Mouse (Mus musculus) ovary, postnatal 14 days (tissue): ENCODE data around the gene Mnt.
A peak's percentile ranks its signal among the peaks of the same experiment; 100 is the strongest.
"Not testable (repeated sequence)": the region's sequence is repeated elsewhere in the genome, so short reads cannot be mapped to it uniquely, and the experiment has no call there.

Experiments used
- DNase-seq: peaks from one replicate; pipeline ENCODE4 v3.0.0; 2022; ENCODE audit warnings: low spot score

Mnt gene

GRCm38 (mm10) chr11:74830256-74831161, at the start of gene Mnt:
Gene Mnt, plus strand, starts transcription at chr11:74830920.
- DNase-seq: peak; percentile 90

- no peak for DNase-seq
These were observed 37.8 kb upstream of the Mnt start for GRCm38 (mm10) chr11:74792874-74793273.

- DNase-seq: no peak
These were observed 30.1 kb upstream of the Mnt start for GRCm38 (mm10) chr11:74800658-74801057.

GRCm38 (mm10) chr11:74804081-74804627, 26.6 kb upstream of the Mnt start:
- DNase-seq: no peak

DNA sequence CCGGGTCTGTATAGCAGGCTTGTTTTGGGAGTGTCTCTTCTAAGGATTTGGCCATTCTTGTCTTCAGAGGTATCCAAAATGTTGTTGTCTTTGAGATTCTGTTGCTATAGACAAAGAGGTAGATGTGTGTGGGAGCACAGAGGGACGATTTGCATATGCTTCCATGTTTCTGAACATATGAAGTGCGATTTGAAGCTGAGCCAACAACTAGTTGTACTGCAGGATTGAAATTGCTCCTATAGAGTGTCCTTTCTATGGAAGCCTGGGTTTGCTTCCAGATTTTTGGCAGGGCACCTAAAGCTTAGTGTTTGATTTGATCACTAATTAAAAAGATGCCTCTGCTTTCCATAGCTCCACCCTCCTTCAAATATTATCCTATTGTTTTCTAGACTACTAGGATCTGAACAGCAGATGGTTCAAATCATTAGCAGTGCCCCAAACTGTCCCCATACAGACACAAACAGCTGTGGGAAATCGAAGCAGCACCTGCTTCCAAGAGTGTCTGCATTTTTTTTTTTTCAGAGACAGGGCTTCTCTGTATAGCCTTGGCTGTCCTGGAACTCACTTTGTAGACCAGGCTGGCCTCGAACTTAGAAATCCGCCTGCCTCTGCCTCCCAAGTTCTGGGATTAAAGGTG, 23.4 kb upstream of the Mnt start:
- DNase-seq: no peak

DNA sequence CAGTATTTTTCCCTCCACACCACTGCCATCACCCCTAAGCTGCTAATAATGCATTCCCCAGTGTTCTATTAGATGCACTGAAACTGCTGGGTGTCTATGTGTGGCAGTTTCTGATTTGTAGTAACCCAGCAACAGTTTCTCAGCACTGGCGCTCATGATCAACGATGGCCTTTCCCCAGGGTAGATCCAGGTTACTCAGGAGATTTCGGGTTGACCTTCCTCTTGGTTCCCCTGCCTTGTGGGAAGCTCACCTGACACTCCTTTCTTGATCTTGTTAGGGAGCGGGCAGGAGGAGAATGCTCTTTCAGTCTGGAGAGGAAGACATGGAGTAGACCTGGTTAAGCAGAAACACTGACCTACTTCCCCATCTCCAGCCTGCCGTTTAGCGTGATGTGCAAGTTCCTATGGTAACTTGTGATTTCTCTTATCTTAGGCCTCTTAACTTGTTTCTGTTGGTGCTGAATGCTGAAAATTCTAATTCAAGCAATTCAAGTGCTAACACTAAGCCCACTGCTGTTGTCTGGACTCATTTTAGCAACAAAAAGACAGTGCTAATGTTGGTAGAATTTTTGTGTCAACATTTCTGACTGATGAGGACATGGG, 22.4 kb upstream of the Mnt start:
- no peak for DNase-seq

DNA sequence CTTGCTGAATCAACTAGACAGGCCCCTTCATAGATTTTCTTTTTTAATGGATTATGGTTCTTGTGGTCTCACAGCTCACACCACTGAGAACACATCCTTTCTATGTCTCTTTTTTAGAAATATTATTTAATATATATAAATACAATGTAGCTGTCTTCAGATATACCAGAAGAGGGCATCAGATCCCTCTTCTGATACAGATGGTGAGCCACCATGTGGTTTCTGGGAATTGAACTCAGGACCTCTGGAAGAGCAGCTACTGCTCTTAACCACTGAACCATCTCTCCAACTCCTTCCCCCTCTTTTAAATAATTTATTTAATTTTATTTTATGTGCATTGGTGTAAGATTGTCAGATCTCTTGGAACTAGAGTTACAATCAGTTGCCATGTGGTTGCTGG, 20.6 kb upstream of the Mnt start:
- DNase-seq: no peak

GRCm38 (mm10) chr11:74811027-74811426, 19.7 kb upstream of the Mnt start:
- not testable (repeated sequence) for DNase-seq

- DNase-seq: no peak
These were observed 19.2 kb upstream of the Mnt start for GRCm38 (mm10) chr11:74811538-74811937.

DNA sequence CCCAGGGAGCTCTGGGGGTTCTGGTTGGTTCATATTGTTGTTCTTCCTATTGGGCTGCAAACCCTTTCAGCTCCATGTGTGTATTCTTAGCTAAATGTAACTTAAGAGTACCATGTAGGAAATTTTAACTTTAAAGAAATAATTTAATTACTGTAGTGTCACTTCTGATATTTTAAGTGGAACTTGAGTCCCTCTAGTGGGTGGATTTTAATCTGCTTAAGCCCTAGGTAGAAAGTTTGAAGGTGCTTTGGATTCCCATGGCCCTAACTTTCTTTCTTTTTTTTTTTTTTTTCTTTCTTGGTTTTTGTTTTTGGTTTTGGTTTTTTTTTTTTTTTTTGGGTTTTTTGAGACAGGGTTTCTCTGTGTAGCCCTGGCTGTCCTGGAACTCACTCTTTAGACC, 14.9 kb upstream of the Mnt start:
- no peak for DNase-seq

GRCm38 (mm10) chr11:74820921-74821320, 9.8 kb upstream of the Mnt start:
- DNase-seq: no peak

- no peak for DNase-seq
These were observed 9.3 kb upstream of the Mnt start for GRCm38 (mm10) chr11:74821463-74821862.

DNA sequence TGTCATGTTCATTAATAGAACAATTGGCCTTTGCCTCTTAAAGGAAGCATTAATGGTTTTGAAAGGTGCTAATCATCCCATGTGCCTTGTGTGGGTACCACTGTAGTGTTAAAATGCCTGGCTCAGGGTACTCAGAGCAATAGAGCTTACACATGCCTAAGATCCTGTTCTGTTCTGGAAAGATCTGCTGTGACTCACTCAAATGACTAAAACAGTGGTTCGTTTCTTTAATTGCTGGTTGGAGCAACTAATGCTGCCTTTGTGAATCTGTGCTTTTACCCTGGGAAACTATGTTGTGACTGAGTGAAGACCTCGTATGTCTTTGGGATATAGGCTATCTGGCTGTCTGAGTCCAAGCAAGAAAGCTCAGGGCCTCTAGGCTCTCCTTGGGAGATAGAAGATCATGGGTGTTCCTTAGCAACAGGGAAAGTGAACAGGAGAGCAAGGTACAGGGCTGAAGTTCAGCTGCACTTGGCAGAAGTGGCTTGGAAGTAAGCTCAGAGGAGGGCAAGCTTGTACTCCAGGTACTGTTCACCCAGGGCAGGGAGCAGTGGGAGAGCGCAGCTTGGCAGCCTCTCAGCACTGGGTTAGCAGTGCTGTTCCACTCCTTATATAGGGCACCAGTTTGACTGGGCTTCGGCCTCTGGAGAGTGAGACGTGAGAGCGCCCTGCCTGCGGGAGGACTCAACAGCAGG, 7.8 kb upstream of the Mnt start:
- DNase-seq: no peak

GRCm38 (mm10) chr11:74826151-74826550, 4.6 kb upstream of the Mnt start:
- no peak for DNase-seq

DNA sequence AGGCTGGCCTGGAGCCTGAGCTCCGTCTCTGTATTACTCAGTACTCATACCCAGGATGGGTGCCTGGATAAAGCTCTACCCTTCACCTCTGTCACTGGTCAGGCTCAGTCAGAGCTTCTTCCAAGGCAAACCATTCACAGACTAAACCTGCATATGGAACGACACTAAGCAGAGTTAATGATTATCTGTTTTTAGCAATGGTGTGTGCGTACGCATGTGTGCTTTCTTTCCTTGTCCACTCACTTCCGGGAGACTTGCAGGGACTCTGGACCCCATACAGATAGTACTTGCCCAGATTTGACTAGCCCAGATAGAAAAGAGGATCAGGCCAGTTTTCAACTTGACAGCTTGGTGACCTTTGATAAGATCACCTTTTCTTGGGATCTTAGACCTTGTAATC, 4.0 kb upstream of the Mnt start:
- no peak for DNase-seq

- DNase-seq: no peak
These were observed 2.8 kb upstream of the Mnt start for GRCm38 (mm10) chr11:74827791-74828403.

DNA sequence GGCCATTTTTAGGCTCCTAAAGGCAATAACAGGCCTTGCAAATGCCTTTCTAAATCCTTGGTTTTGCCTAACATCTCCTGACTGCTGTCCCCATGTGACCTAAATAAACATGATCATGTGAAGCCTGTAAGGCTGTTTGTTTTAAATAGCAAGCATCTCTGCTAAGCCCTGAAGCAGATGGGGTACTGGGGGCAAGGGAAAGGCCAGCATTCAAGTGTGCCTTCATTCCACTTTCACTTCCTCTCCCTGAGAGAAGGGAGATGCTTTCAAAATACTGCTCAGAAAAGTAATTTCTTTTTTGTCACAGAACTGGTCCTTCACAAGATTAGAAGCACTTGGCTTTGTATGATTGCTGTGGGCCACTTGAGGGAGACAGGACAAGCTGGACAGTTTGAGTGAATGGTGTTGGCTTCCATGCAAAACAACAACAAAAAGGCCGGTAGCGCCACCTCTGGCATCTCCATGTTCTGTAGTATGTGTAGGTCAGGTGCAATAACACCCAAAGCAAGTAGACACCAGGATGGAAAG, 2.3 kb upstream of the Mnt start:
- no peak for DNase-seq

DNA sequence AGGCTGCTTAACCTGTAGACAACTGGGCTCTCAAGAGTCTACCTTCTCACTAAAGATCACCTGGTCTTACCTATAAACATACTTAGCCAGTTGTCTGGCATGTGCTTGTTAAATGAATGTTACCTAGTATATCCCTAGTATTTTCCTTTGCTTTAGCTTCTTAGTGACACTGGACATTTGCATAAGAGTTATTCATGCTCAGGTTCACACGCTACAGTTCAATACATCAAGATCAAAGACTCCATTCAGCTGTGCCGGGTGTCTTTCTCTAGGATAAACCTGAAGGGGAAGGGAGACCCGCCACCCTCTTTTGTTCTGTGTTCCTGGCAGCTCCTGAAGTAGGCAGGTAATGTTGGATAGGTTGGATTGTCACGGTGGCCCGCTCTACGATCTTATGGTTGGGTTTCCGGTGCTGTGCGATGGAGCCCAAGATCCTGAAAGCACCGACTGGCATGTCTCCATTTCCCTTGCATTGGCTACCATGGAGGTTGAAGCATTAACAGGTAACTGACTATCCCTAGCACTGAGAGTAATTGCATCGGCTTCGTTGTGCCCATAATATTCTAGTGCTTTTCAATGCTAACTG, 1.7 kb upstream of the Mnt start:
- DNase-seq: no peak

DNA sequence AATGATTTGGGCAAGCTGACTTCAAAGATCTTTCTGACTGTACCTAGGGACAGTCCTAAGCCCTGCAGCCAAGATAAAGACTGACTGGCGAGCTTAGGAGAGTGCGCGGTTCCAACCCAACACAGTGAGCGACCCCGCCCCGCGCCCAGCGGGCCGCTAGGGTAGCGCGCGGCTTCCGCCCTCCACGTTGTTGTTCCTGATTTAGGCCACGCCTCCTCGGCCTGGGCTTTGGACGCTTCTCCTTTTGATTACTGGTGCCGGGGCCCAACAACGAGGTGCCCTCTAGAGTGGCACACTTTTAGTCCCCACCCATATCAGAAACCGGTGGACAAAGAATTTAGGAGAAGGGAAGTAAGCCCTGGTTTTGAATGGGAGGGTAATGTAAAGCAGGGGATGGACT, 908 bp upstream of the Mnt start:
- DNase-seq: peak; percentile 66

DNA sequence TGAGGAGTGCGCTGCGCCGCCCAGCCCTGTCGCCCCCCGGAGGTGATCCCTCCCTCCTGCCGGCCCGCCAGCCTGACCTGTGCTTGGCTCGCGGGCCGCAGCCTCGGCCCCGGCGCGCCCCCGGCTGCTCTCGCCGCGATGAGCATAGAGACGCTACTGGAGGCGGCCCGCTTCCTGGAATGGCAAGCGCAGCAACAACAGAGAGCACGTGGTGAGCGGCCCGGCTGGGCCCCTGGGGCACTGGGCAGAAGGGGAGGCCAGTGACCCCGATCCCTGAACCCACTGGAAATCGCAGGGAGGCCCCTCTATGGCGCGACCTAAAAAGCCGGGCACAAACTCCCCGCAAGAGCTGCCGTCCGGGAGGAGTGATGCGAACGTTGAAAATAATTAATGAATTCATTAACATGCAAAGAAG, 478 bp downstream of the Mnt start:
- DNase-seq: peak; percentile 37
